Mouse (Mus musculus) induced T-regulatory cell, adult 2 months (primary cell): ENCODE measurements around the gene Ldlrad3.

Experiments
- DNase-seq: peaks from one replicate; pipeline ENCODE4 v3.0.0-alpha.2; 2012; ENCODE audit warnings: low read depth

Gene Ldlrad3

GRCm38 (mm10) chr2:102185951-102186561 lies at the start of gene Ldlrad3:
Gene Ldlrad3 (minus strand): TSS chr2:102186385.
- peak; percentile 66 for DNase-seq

- no peak for DNase-seq
These were observed 45.3 kb upstream of the Ldlrad3 start for GRCm38 (mm10) chr2:102231470-102231869.

- DNase-seq, result no peak
These were observed 42.9 kb upstream of the Ldlrad3 start for GRCm38 (mm10) chr2:102229126-102229525.

GRCm38 (mm10) chr2:102228331-102228730 lies 42.1 kb upstream of the Ldlrad3 start:
- no peak for DNase-seq

- no peak for DNase-seq
These were observed 41.7 kb upstream of the Ldlrad3 start for GRCm38 (mm10) chr2:102227839-102228238.

GRCm38 (mm10) chr2:102226274-102226673 lies 40.1 kb upstream of the Ldlrad3 start:
- no peak for DNase-seq

GRCm38 (mm10) chr2:102223355-102224128 lies 37.4 kb upstream of the Ldlrad3 start:
- DNase-seq, result no peak

GRCm38 (mm10) chr2:102222749-102223148 lies 36.6 kb upstream of the Ldlrad3 start:
- DNase-seq, result no peak

GRCm38 (mm10) chr2:102216817-102217216 lies 30.6 kb upstream of the Ldlrad3 start:
- no peak for DNase-seq

- DNase-seq, result no peak
These were observed 25.9 kb upstream of the Ldlrad3 start for GRCm38 (mm10) chr2:102212096-102212495.

- DNase-seq, result no peak
These were observed 19.7 kb upstream of the Ldlrad3 start for GRCm38 (mm10) chr2:102205672-102206399.

GRCm38 (mm10) chr2:102203478-102203877 lies 17.3 kb upstream of the Ldlrad3 start:
- DNase-seq, result no peak

- DNase-seq, result no peak
These were observed 16.1 kb upstream of the Ldlrad3 start for GRCm38 (mm10) chr2:102202211-102202770.

- no peak for DNase-seq
These were observed 15.2 kb upstream of the Ldlrad3 start for GRCm38 (mm10) chr2:102201198-102201948.

- no peak for DNase-seq
These were observed 11.1 kb upstream of the Ldlrad3 start for GRCm38 (mm10) chr2:102197332-102197731.

GRCm38 (mm10) chr2:102196709-102197108 lies 10.5 kb upstream of the Ldlrad3 start:
- no peak for DNase-seq

GRCm38 (mm10) chr2:102195494-102195893 lies 9.3 kb upstream of the Ldlrad3 start:
- DNase-seq, result no peak

GRCm38 (mm10) chr2:102194247-102194646 lies 8.1 kb upstream of the Ldlrad3 start:
- DNase-seq, result no peak

GRCm38 (mm10) chr2:102192943-102193820 lies 7.0 kb upstream of the Ldlrad3 start:
- DNase-seq, result no peak

- no peak for DNase-seq
These were observed 5.6 kb upstream of the Ldlrad3 start for GRCm38 (mm10) chr2:102191736-102192135.

- DNase-seq, result no peak
These were observed 4.8 kb upstream of the Ldlrad3 start for GRCm38 (mm10) chr2:102190956-102191355.
